Mouse (Mus musculus): ENCODE data around the gene Hist1h4c.

Hist1h4c gene

GRCm38 (mm10) chr13:23698300-23698693 is at the start of gene Hist1h4c:
Gene Hist1h4c (minus strand): TSS chr13:23698454.
- DNase-seq (ENCODE audit: low spot score): peak; percentile 98

GRCm38 (mm10) chr13:23747892-23748288 is 49.6 kb upstream of the Hist1h4c start:
- no peak for DNase-seq (ENCODE audit: low spot score)

GRCm38 (mm10) chr13:23747081-23747891 is 49.0 kb upstream of the Hist1h4c start:
- DNase-seq (ENCODE audit: low spot score): no peak

DNA sequence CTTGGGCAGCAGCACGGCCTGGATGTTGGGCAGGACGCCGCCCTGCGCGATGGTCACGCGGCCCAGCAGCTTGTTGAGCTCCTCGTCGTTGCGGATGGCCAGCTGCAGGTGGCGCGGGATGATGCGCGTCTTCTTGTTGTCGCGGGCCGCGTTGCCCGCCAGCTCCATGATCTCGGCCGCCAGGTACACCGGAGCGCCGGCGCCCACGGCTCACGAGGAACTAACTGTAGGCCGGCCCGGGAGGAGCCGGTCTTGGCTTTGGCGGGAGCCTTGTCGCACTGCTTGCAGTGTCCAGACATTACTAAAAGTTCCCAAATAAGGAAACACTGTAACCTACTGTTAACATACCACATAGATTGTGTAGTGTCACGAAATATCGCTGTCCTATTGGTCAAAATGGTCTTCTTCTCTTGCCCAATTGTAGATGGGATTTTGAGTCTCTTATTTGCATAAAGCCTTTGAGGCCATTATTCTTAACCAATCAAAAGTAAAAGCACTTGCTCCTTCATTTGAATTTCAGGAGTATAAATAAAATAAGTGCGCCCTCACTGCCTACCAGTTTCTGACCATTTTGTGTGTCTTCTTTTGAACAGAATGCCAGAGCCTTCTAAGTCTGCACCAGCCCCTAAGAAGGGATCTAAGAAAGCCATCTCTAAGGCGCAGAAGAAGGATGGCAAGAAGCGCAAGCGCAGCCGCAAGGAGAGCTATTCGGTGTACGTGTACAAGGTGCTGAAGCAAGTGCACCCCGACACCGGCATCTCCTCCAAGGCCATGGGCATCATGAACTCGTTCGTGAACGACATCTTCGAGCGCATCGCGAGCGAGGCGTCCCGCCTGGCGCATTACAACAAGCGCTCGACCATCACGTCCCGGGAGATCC is 48.2 kb upstream of the Hist1h4c start, which contains the start of gene Hist1h2bb:
Hist1h2bb (plus strand) TSS at position 534 of the 880 bp plus-strand sequence.
- peak; percentile 88 for DNase-seq (ENCODE audit: low spot score)

- DNase-seq (ENCODE audit: low spot score): no peak
Measured at GRCm38 (mm10) chr13:23745381-23746161, 47.3 kb upstream of the Hist1h4c start, which contains the start of gene Hist1h3c. Gene Hist1h3c (minus strand): TSS chr13:23745602.

DNA sequence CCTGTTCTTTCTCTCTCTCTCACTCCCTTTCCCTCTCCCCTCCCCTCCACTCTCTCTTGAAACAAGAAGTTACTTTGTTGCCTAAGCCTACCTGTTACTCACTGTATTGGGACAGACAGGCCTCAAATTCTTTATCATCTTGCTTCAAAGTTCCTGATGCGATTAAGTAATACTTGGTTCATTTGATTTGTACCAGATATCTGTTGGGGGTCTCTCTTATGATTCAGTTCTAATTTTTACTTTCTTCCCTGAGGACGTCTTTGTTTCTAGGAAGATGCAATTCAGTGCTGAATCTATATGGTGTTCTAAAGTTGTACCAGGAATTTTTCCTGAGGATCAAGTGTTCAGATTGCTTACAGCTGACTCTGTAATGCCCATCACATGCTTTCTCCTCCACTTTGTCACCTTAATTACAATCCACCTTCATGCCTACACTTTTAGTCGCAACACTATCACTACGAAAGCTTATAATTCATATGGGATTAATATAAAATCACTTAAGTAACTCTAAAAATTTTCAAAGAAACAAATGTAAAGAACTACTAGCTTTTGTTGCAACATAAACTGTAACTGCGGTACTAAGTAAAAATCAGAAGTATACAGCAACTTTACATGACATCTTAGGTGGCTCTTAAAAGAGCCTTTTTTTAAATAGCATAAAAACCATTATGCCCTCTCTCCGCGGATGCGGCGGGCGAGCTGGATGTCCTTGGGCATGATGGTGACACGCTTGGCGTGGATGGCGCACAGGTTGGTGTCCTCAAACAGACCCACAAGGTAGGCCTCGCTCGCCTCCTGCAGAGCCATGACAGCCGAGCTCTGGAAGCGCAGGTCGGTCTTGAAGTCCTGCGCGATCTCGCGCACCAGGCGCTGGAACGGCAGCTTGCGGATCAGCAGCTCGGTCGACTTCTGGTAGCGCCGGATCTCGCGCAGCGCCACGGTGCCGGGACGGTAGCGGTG is 46.4 kb upstream of the Hist1h4c start:
- DNase-seq (ENCODE audit: low spot score): no peak

DNA sequence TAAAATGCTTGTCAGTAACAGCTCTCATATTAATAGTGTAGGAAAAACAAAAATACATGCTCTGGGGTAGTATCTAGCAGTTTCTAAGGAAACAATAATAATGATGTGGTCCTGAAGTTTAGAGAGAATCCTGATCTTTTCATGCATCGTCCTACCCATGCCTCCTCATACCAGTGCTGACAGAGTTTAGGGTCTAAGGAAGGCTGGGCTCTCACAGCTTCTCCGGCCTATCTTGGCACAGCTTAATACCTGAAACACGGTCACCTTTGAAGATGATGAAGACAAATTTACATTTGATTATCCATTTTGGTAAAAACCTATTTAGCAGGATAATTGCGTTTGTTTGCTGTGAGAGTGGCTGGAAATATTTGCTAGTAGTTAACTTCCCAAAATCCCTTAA is 45.7 kb upstream of the Hist1h4c start:
- DNase-seq (ENCODE audit: low spot score): no peak

- no peak for DNase-seq (ENCODE audit: low spot score)
Measured at GRCm38 (mm10) chr13:23743215-23743614, 45.0 kb upstream of the Hist1h4c start.

- DNase-seq (ENCODE audit: low spot score): no peak
Measured at GRCm38 (mm10) chr13:23742007-23742406, 43.8 kb upstream of the Hist1h4c start.

DNA sequence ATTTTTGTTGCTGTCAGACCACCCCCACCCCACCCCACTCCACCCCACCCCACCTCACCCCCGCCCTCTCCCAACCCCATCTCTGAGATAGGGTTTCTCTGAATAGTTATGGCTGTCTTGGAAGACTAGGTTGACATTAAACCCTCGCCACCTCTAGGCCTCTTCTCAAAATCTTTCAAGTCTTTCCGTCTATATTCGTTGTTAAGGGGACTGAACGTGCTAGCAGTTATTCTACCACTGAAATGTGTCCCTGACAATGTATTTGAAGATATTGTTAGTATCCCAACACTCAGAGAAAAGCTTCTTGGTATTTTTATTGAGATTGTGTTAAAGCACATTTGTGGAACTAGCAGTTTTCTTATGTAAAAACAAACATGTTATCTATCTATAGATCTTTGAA is 42.7 kb upstream of the Hist1h4c start:
- no peak for DNase-seq (ENCODE audit: low spot score)

GRCm38 (mm10) chr13:23740256-23740840 is 42.1 kb upstream of the Hist1h4c start:
- no peak for DNase-seq (ENCODE audit: low spot score)

GRCm38 (mm10) chr13:23739922-23740252 is 41.6 kb upstream of the Hist1h4c start:
- DNase-seq (ENCODE audit: low spot score): no peak

- DNase-seq (ENCODE audit: low spot score): peak; percentile 94
Measured at GRCm38 (mm10) chr13:23739069-23739921, 41.0 kb upstream of the Hist1h4c start.

GRCm38 (mm10) chr13:23738677-23739068 is 40.4 kb upstream of the Hist1h4c start, which contains the start of gene Hist1h1c:
Gene Hist1h1c (plus strand): TSS chr13:23738808.
- peak; percentile 84 for DNase-seq (ENCODE audit: low spot score)

- DNase-seq (ENCODE audit: low spot score): no peak
Measured at GRCm38 (mm10) chr13:23738041-23738440, 39.8 kb upstream of the Hist1h4c start.

DNA sequence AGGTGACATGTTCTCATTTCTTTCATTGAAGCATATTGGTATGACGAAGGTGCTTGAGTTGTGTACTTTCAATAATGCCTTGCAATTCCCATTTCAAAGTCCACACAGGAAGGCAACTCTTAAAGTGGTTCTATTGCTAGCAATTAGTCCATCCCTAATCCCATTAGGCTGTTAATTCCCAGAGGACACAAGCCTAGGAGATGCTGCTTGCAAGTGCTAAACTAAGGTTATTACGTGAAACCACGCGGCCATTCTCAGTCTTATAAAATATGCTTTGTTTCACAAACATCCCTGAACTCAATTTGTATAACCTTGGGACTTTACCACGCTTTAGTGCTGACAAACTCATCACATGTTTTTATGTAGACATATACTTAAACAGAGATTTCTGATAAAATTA is 38.8 kb upstream of the Hist1h4c start:
- no peak for DNase-seq (ENCODE audit: low spot score)

- no peak for DNase-seq (ENCODE audit: low spot score)
Measured at GRCm38 (mm10) chr13:23732156-23732804, 34.0 kb upstream of the Hist1h4c start.

GRCm38 (mm10) chr13:23730479-23730878 is 32.2 kb upstream of the Hist1h4c start:
- no peak for DNase-seq (ENCODE audit: low spot score)

- no peak for DNase-seq (ENCODE audit: low spot score)
Measured at GRCm38 (mm10) chr13:23729706-23730105, 31.5 kb upstream of the Hist1h4c start.
